Mouse (Mus musculus) embryonic facial prominence, embryonic 13.5 days (tissue): Measurements from ENCODE around the gene Ndufv1. TPM values are rescaled to one million over a fixed set of nuclear protein-coding genes. Genes with fewer than 3 reads are reported as not detected.
"Not testable (repeated sequence)": the region's sequence is repeated elsewhere in the genome, so short reads cannot be mapped to it uniquely, and the experiment has no call there.

Source experiments
- ATAC-seq: fragments of 200-750 bp; cut with Nextera tagmentation; 2 replicates; pipeline ENCODE4 v1.8.0; 2017; ENCODE audit warnings: low read depth; ENCODE audit not compliant: insufficient number of reproducible peaks, insufficient read depth, low FRiP score, low TSS enrichment
- H3K27ac ChIP-seq: fragments of 300-500 bp; sonication (generic); 2 replicates; pipeline ENCODE4 v1.5.1; 2015; ENCODE audit warnings: moderate library complexity, mild to moderate bottlenecking, inconsistent platforms
- H3K27me3 ChIP-seq: fragments of 300-500 bp; sonication (generic); 2 replicates; pipeline ENCODE4 v1.6.1; 2015; ENCODE audit warnings: mild to moderate bottlenecking, inconsistent platforms
- H3K36me3 ChIP-seq: fragments of 300-500 bp; sonication (generic); 2 replicates; pipeline ENCODE4 v1.6.1; 2015; ENCODE audit warnings: mild to moderate bottlenecking, inconsistent platforms
- H3K4me1 ChIP-seq: fragments of 300-500 bp; sonication (generic); 2 replicates; pipeline ENCODE4 v1.6.1; 2015; ENCODE audit warnings: inconsistent platforms
- H3K4me2 ChIP-seq: fragments of 300-500 bp; sonication (generic); 2 replicates; pipeline ENCODE4 v1.6.1; 2015; ENCODE audit warnings: moderate library complexity, mild to moderate bottlenecking, inconsistent platforms
- H3K4me3 ChIP-seq: fragments of 300-500 bp; sonication (generic); 2 replicates; pipeline ENCODE4 v1.5.1; 2015; ENCODE audit warnings: mild to moderate bottlenecking, inconsistent platforms
- H3K9ac ChIP-seq: fragments of 300-500 bp; sonication (generic); 2 replicates; pipeline ENCODE4 v1.6.1; 2015; ENCODE audit warnings: mild to moderate bottlenecking, inconsistent platforms
- H3K9me3 ChIP-seq: fragments of 300-500 bp; sonication (generic); 2 replicates; pipeline ENCODE4 v1.6.1; 2016; ENCODE audit warnings: inconsistent platforms
- WGBS: fragments of 180-500 bp; shearing (Covaris S2); methylation state at CpG from one replicate; pipeline ENCODE4 v1.1.7; 2015; ENCODE audit warnings: mixed read lengths; 5-methylcytosine and 5-hydroxymethylcytosine counted together
- polyA plus RNA-seq: library from polyadenylated mRNA; unstranded; fragments of >200 nt; fragmentation: Nextera tagmentation; extraction: Ambion mirVana; gene quantifications from 2 replicates; pipeline ENCODE4 v1.2.1, GENCODE M21; 2015

The Ndufv1 gene
- polyA plus RNA-seq, 1 experiment from 2014 or later, result 206 TPM

GRCm38 (mm10) chr19:3988066-3988465 lies 24.5 kb downstream of the Ndufv1 start:
- no peaks in the 10 kb centered on the region; the same call in 1 of the 2 replicates for H3K9me3 ChIP-seq
- H3K27me3 ChIP-seq, result no peaks in the 10 kb centered on the region
- no peaks in the 10 kb centered on the region for H3K36me3 ChIP-seq
- H3K4me3 ChIP-seq, result no peak overlapping the region
- whole genome bisulfite sequencing, result 88% methylated on average over 14 of the region's 14 CpGs
- H3K4me2 ChIP-seq, result no peak overlapping the region
- no peak overlapping the region for H3K9ac ChIP-seq
- no peak for ATAC-seq
- H3K4me1 ChIP-seq, result peaks cover 19% of the 10 kb centered on the region
- no peak overlapping the region for H3K27ac ChIP-seq

- Histone ChIP-seq H3K9me3 (no peaks in the 10 kb centered on the region; the same call in 1 of the 2 replicates), H3K4me3 (no peak within 1 kb of the TSS), H3K9ac (peak within 1 kb of the TSS; percentile 37; the same call in 1 of the 2 replicates), H3K4me2 (peak within 1 kb of the TSS; percentile 29), H3K27me3 (no peaks in the 10 kb centered on the region), H3K4me1 (peaks cover 19% of the 10 kb centered on the region), H3K36me3 (no peaks in the 10 kb centered on the region), H3K27ac (no peak within 1 kb of the TSS)
- no peak for ATAC-seq
- 11% methylated on average over 8 of the region's 8 CpGs for WGBS
Observed at GRCm38 (mm10) chr19:3986334-3986733, 26.3 kb downstream of the Ndufv1 start, which contains the start of gene Acy3. Acy3 (plus strand) TSS chr19:3986570.

GRCm38 (mm10) chr19:3985261-3985681 lies 27.3 kb downstream of the Ndufv1 start:
- no peaks in the 10 kb centered on the region; the same call in 1 of the 2 replicates for H3K9me3 ChIP-seq
- H3K4me1 ChIP-seq, result peaks cover 19% of the 10 kb centered on the region
- no peak overlapping the region for H3K4me2 ChIP-seq
- no peak overlapping the region for H3K27ac ChIP-seq
- H3K36me3 ChIP-seq, result no peaks in the 10 kb centered on the region
- no peaks in the 10 kb centered on the region for H3K27me3 ChIP-seq
- ATAC-seq, result no peak
- 48% methylated on average over 8 of the region's 8 CpGs for WGBS
- H3K9ac ChIP-seq, result no peak overlapping the region
- H3K4me3 ChIP-seq, result no peak overlapping the region

GRCm38 (mm10) chr19:3983527-3984200 lies 28.9 kb downstream of the Ndufv1 start:
- H3K27ac ChIP-seq, result no peak overlapping the region
- peaks cover 19% of the 10 kb centered on the region for H3K4me1 ChIP-seq
- no peaks in the 10 kb centered on the region; the same call in 1 of the 2 replicates for H3K9me3 ChIP-seq
- 18% methylated on average over 9 of the region's 9 CpGs for WGBS
- no peak overlapping the region for H3K4me2 ChIP-seq
- H3K4me3 ChIP-seq, result no peak overlapping the region
- no peaks in the 10 kb centered on the region for H3K27me3 ChIP-seq
- H3K36me3 ChIP-seq, result no peaks in the 10 kb centered on the region
- ATAC-seq, result no peak
- H3K9ac ChIP-seq, result no peak overlapping the region

GRCm38 (mm10) chr19:3980917-3981316 lies 31.7 kb downstream of the Ndufv1 start:
- Histone ChIP-seq H3K9ac (no peak overlapping the region), H3K27me3 (no peaks in the 10 kb centered on the region), H3K27ac (no peak overlapping the region), H3K4me1 (peaks cover 8% of the 10 kb centered on the region), H3K9me3 (no peaks in the 10 kb centered on the region), H3K36me3 (no peaks in the 10 kb centered on the region), H3K4me3 (no peak overlapping the region), H3K4me2 (no peak overlapping the region)
- 83% methylated on average over 9 of the region's 9 CpGs for WGBS
- no peak for ATAC-seq

GRCm38 (mm10) chr19:3980309-3980708 lies 32.3 kb downstream of the Ndufv1 start:
- H3K27ac ChIP-seq, result no peak overlapping the region
- no peaks in the 10 kb centered on the region for H3K9me3 ChIP-seq
- H3K9ac ChIP-seq, result no peak overlapping the region
- peaks cover 10% of the 10 kb centered on the region for H3K4me1 ChIP-seq
- no peak overlapping the region for H3K4me2 ChIP-seq
- no peak overlapping the region for H3K4me3 ChIP-seq
- no peaks in the 10 kb centered on the region for H3K36me3 ChIP-seq
- peak; percentile 39; the same call in 1 of the 2 replicates for ATAC-seq
- 10% methylated on average over 4 of the region's 4 CpGs for WGBS
- no peaks in the 10 kb centered on the region for H3K27me3 ChIP-seq

- H3K27ac ChIP-seq, result no peak overlapping the region
- ATAC-seq, result no peak
- no peak overlapping the region for H3K9ac ChIP-seq
- no peaks in the 10 kb centered on the region for H3K27me3 ChIP-seq
- WGBS, result 63% methylated on average over 2 of the region's 2 CpGs
- H3K4me1 ChIP-seq, result peaks cover 13% of the 10 kb centered on the region
- no peak overlapping the region for H3K4me3 ChIP-seq
- no peaks in the 10 kb centered on the region for H3K9me3 ChIP-seq
- no peaks in the 10 kb centered on the region for H3K36me3 ChIP-seq
- no peak overlapping the region for H3K4me2 ChIP-seq
Observed at GRCm38 (mm10) chr19:3975866-3976265, 36.7 kb downstream of the Ndufv1 start.

- H3K4me2 ChIP-seq, H3K4me3 ChIP-seq, H3K36me3 ChIP-seq, H3K27ac ChIP-seq, H3K9me3 ChIP-seq, H3K27me3 ChIP-seq, H3K9ac ChIP-seq, ATAC-seq: not testable (repeated sequence)
- whole genome bisulfite sequencing, result 72% methylated on average over 6 of the region's 6 CpGs
- peaks cover 13% of the 10 kb centered on the region for H3K4me1 ChIP-seq
Observed at GRCm38 (mm10) chr19:3974608-3975007, 38.0 kb downstream of the Ndufv1 start.

- 13% methylated on average over 9 of the region's 9 CpGs for WGBS
- peak within 1 kb of the TSS; percentile 22; the same call in 1 of the 2 replicates for H3K27ac ChIP-seq
- H3K9me3 ChIP-seq, result no peaks in the 10 kb centered on the region
- no peaks in the 10 kb centered on the region for H3K27me3 ChIP-seq
- peaks cover 18% of the 10 kb centered on the region for H3K4me1 ChIP-seq
- H3K36me3 ChIP-seq, result no peaks in the 10 kb centered on the region
- H3K4me3 ChIP-seq, result no peak within 1 kb of the TSS
- ATAC-seq, result no peak
- H3K4me2 ChIP-seq, result no peak within 1 kb of the TSS
- 0 out of 2 replicates have a peak within 1 kb of the TSS, but pooled peaks have one; percentile 7 for H3K9ac ChIP-seq
Observed at GRCm38 (mm10) chr19:3972229-3972628, 40.4 kb downstream of the Ndufv1 start, which contains the start of gene Aldh3b2. Aldh3b2 (plus strand) TSS chr19:3972328.

- no peak for ATAC-seq
- 59% methylated on average over 3 of the region's 3 CpGs for WGBS
- no peak overlapping the region for H3K9ac ChIP-seq
Observed at GRCm38 (mm10) chr19:3967258-3967657, 45.3 kb downstream of the Ndufv1 start.

GRCm38 (mm10) chr19:3966330-3967075 lies 46.1 kb downstream of the Ndufv1 start:
- Histone ChIP-seq H3K4me2 (no peak overlapping the region), H3K9me3 (no peaks in the 10 kb centered on the region), H3K4me1 (peaks cover 5% of the 10 kb centered on the region; the same call in 1 of the 2 replicates), H3K27me3 (no peaks in the 10 kb centered on the region), H3K9ac (no peak overlapping the region), H3K4me3 (no peak overlapping the region), H3K27ac (no peak overlapping the region), H3K36me3 (no peaks in the 10 kb centered on the region)
- no peak for ATAC-seq
- WGBS, result 67% methylated on average over 11 of the region's 11 CpGs

More at GRCm38 (mm10) chr19:3967258-3967657, 45.3 kb downstream of the Ndufv1 start:
- Histone ChIP-seq H3K4me2 (no peak overlapping the region), H3K4me1 (peaks cover 7% of the 10 kb centered on the region), H3K36me3 (no peaks in the 10 kb centered on the region), H3K9me3 (no peaks in the 10 kb centered on the region), H3K4me3 (no peak overlapping the region), H3K27ac (no peak overlapping the region), H3K27me3 (no peaks in the 10 kb centered on the region)
